Mouse (Mus musculus) left cerebral cortex, adult 2 months (tissue): Measurements from ENCODE around the gene Tk1. TPM values are rescaled to one million over a fixed set of nuclear protein-coding genes. Genes with fewer than 3 reads are reported as not detected.
"Not testable (repeated sequence)": the region's sequence is repeated elsewhere in the genome, so short reads cannot be mapped to it uniquely, and the experiment has no call there.

Experiments
- DNase-seq, 2 experiments: peaks; one replicate each; pipeline ENCODE4 v3.0.0; 2021 to 2022; ENCODE audit warnings: low spot score in 2 of 2, mixed read lengths in 1 of 2; ENCODE audit errors: extremely low spot score in 1 of 2
- H3K27ac ChIP-seq: fragments of 200-600 bp; 2 replicates; pipeline ENCODE4 v1.8.1; 2022
- H3K4me3 ChIP-seq: fragments of 200-600 bp; 2 replicates; pipeline ENCODE4 v1.8.1; 2022
- CTCF ChIP-seq: fragments of 200-600 bp; IDR thresholded peaks from 2 replicates; pipeline ENCODE4 v1.8.1; 2022; ENCODE audit warnings: antibody characterized with exemption, mild to moderate bottlenecking, moderate library complexity
- intact Hi-C: fragments of 180-260 bp; cut with DNase I; formaldehyde crosslinking; loops from one replicate; pipeline ENCODE4 v1.15.1; 2025
- total RNA-seq, 2 experiments: library from RNA; stranded (reverse); gene quantifications; 2 replicates each; pipeline ENCODE4 v1.2.3; 2021

The Tk1 gene
- total RNA-seq, 2 experiments from 2014 or later, result 0.81 to 1.0 TPM

GRCm38 (mm10) chr11:117844997-117845396, 19.1 kb upstream of the Tk1 start:
- Histone ChIP-seq H3K4me3 (no peak overlapping the region), H3K27ac (no peak overlapping the region)
- intact Hi-C loops, result no loop called here
- no peak for TF ChIP-seq CTCF
- DNase-seq, result no peak

- H3K4me3 ChIP-seq, result no peak overlapping the region
- TF ChIP-seq CTCF, result no peak
- no peak overlapping the region for H3K27ac ChIP-seq
- no peak for DNase-seq
- intact Hi-C loops, result no loop called here
These were observed 17.5 kb upstream of the Tk1 start for GRCm38 (mm10) chr11:117843434-117843833.

GRCm38 (mm10) chr11:117840910-117841309, 15.0 kb upstream of the Tk1 start:
- TF ChIP-seq CTCF, result no peak
- no peak for DNase-seq
- Histone ChIP-seq H3K4me3 (no peak overlapping the region), H3K27ac (no peak overlapping the region)
- intact Hi-C loops, result no loop called here

GRCm38 (mm10) chr11:117839021-117839420, 13.1 kb upstream of the Tk1 start:
- Histone ChIP-seq H3K27ac (no peak overlapping the region), H3K4me3 (no peak overlapping the region)
- TF ChIP-seq CTCF, result no peak
- intact Hi-C loops, result no loop called here
- DNase-seq, result no peak

GRCm38 (mm10) chr11:117838572-117838971, 12.7 kb upstream of the Tk1 start:
- DNase-seq, result no peak
- no peak overlapping the region for H3K4me3 ChIP-seq
- no peak overlapping the region for H3K27ac ChIP-seq
- no peak for TF ChIP-seq CTCF
- intact Hi-C loops, result no loop called here

- DNase-seq, result peak; percentile 51 to 63
- intact Hi-C loops, result no loop called here
- Histone ChIP-seq H3K4me3 (no peak overlapping the region), H3K27ac (no peak overlapping the region)
- no peak for TF ChIP-seq CTCF
These were observed 10.4 kb upstream of the Tk1 start for GRCm38 (mm10) chr11:117836306-117836705.

GRCm38 (mm10) chr11:117834086-117834485, 8.2 kb upstream of the Tk1 start:
- intact Hi-C loops, result no loop called here
- DNase-seq, result no peak
- TF ChIP-seq CTCF, result no peak
- no peak overlapping the region for H3K4me3 ChIP-seq
- H3K27ac ChIP-seq, result no peak overlapping the region

GRCm38 (mm10) chr11:117833509-117833908, 7.6 kb upstream of the Tk1 start:
- intact Hi-C loops, H3K4me3 ChIP-seq, DNase-seq, H3K27ac ChIP-seq: not testable (repeated sequence)

GRCm38 (mm10) chr11:117832086-117832969, 6.4 kb upstream of the Tk1 start:
- intact Hi-C loops, result no loop called here
- DNase-seq, result peak; percentile 69 to 76
- H3K27ac ChIP-seq, result no peak overlapping the region
- H3K4me3 ChIP-seq, result peak overlapping the region; percentile 39
- peak; percentile 74 for TF ChIP-seq CTCF

GRCm38 (mm10) chr11:117830401-117830800, 4.5 kb upstream of the Tk1 start:
- DNase-seq, result no peak
- intact Hi-C loops, result no loop called here
- H3K4me3 ChIP-seq, result no peak overlapping the region
- no peak for TF ChIP-seq CTCF
- no peak overlapping the region for H3K27ac ChIP-seq

- no peak for DNase-seq
- intact Hi-C loops, result loop anchor here (5.0 kb wide), 1 partner anchor 592 kb away; no protein-coding TSS in a partner anchor
- no peak for TF ChIP-seq CTCF
- Histone ChIP-seq H3K4me3 (no peak overlapping the region), H3K27ac (peak overlapping the region; percentile 5; the same call in 1 of the 2 replicates)
These were observed 3.9 kb upstream of the Tk1 start for GRCm38 (mm10) chr11:117829671-117830215.

- intact Hi-C loops, result loop anchor here (5.0 kb wide), 1 partner anchor 592 kb away; no protein-coding TSS in a partner anchor
- Histone ChIP-seq H3K4me3 (no peak overlapping the region), H3K27ac (peak overlapping the region; percentile 5; the same call in 1 of the 2 replicates)
- TF ChIP-seq CTCF, result no peak
- no peak for DNase-seq
These were observed 3.2 kb upstream of the Tk1 start for GRCm38 (mm10) chr11:117828888-117829604.
